Mouse (Mus musculus): ENCODE results near the gene Gm3752.
"Not testable (repeated sequence)": the region's sequence is repeated elsewhere in the genome, so short reads cannot be mapped to it uniquely, and the experiment has no call there.

Gm3752 gene

DNA sequence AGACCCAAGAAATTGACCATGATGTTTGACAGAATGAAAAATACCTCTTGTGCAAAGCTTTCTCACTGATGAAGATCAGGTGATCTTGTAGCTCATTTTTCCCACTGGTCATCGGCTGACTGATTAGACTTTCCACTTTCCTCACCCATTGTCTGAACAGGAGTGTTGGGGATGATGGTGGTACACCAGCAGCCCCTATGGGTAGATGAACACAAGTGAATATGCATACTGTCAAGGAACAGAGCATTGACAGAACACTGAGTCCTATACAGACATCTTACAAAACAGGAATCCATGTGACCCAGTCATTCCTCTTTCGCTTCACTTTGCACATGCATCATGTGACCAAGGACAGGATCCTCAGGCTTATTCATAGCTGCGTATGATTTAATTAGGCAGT lies at the start of gene Gm3752:
Gm3752 (minus strand) TSS at position 101 of the 400 bp plus-strand sequence.
- DNase-seq: not testable (repeated sequence)

GRCm38 (mm10) chr14:7488731-7489130 lies 5.2 kb upstream of the Gm3752 start:
- DNase-seq: not testable (repeated sequence)

- not testable (repeated sequence) for DNase-seq
Measured at GRCm38 (mm10) chr14:7450817-7451216, 32.7 kb downstream of the Gm3752 start, which contains the start of gene Gm3755. Gene Gm3755, minus strand, starts transcription at chr14:7450917.

DNA sequence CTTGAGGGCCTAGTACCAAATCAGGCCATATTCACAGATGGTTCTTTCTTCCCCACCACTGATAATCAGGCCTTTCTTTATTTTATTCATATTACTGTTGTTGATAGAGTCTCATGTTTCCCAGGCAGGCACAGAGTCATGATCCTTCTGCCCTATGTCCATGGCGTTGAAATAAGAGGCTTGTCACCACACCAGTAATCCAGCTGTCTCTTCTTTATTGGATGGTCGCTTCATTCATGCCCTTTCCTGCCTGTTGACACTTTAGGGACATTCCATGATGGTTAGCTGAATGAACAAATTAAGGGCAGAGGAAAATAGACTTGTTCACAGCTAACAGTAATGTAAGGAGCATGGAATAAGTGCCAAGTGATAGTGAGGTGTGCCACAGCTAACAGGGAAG lies 61.1 kb downstream of the Gm3752 start:
- not testable (repeated sequence) for DNase-seq

All from cerebellum, adult 11-12 months (tissue).